Mouse (Mus musculus): ENCODE data around the gene Tmc4. TPM values are rescaled to one million over a fixed set of nuclear protein-coding genes. Genes with fewer than 3 reads are reported as not detected.

The Tmc4 gene
- polyA plus RNA-seq, 1 experiment = 0.80 TPM

DNA sequence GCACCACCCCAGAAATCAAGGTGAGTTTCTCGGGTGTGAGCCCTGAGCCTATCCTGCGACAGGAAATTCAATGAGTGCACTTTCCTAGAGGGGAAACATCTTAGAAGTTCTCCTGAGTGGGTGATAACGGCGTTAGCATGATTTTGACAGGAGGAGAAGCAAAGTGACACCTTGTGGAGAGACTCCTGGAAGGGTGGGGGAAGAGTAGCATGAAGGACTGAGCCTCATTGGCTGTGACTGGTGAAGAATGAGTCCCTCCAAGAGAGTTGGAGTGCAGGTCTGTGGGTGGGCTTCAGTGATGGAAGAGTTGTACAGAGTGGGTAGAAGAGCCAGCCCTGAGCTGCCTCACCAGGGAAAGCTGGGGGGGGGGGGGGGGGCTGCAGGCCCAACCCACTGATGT is 20.4 kb downstream of the Tmc4 start:
- TF ChIP-seq GATA1 (IDR thresholded peaks at IDR 0.05; ENCODE audit: low read length) = no peak

DNA sequence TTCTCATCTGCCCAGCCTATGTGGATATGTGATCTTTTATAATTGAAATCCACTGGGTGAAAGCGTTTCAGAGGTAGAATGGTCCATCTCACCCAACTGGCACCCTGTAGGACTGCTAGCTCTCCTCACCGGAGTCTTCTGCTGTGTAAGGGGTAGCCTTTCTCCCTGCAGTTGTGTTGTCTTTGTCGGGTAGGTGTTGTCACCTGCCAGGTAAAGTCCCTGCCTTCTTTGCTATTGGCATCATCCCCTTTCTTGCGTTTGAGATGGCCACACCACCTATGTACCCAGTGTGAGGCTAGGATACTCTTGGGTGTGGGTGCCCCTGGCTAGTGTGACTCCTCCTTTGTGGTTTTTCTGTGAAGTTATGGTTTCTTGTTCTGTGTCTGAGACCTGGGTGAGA is 30.7 kb downstream of the Tmc4 start:
- TF ChIP-seq GATA1 (IDR thresholded peaks at IDR 0.05; ENCODE audit: low read length) = no peak

DNA sequence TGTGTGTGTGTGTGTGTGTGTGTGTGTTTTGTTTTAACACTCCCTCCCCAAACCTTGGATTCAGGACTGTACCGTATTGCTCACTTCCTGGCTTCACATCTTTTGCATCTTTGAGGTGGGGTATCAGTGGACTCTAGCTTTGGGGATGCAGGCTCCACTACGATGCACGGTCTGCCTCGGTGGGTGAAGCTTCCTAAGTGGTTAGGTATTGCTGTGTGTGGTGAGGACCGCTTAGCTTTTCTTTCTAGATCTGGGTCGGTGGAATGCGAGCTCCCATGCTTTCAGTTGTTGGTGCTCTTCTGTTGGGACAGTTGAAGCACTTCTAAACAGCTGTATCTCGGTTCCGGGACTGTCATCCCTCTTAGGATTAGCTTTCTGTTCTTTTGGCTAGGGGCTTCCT is 31.2 kb downstream of the Tmc4 start:
- TF ChIP-seq GATA1 (IDR thresholded peaks at IDR 0.05; ENCODE audit: low read length) = no peak

DNA sequence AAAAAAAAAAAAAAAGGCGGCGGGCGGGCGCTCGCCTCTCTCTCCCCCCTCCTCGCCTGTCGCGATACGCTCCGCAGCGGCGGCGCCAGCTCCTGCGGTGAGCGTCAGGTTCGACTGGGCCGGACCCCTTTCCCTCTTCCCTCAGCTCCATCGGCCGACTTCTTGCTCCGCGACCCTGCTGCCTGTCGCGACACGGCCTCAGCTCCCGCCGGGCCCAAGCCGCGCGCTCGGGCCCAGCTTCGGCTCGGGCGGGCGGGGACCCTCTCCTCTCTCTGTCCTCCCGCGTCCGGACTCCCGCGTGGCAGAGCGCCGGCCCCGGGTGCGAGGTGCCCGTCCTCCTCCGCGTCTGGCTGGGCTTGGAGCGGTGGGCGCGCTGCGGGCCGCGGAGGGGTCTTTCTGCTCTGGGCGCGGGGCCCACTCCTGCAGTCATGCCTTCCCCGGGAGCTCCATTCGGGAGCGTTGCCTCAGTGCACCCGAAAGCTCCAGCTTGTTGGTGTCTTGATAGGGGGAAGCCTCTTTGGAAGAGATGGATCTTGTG is 31.8 kb downstream of the Tmc4 start:
- TF ChIP-seq GATA1 (IDR thresholded peaks at IDR 0.05; ENCODE audit: low read length) = no peak

DNA sequence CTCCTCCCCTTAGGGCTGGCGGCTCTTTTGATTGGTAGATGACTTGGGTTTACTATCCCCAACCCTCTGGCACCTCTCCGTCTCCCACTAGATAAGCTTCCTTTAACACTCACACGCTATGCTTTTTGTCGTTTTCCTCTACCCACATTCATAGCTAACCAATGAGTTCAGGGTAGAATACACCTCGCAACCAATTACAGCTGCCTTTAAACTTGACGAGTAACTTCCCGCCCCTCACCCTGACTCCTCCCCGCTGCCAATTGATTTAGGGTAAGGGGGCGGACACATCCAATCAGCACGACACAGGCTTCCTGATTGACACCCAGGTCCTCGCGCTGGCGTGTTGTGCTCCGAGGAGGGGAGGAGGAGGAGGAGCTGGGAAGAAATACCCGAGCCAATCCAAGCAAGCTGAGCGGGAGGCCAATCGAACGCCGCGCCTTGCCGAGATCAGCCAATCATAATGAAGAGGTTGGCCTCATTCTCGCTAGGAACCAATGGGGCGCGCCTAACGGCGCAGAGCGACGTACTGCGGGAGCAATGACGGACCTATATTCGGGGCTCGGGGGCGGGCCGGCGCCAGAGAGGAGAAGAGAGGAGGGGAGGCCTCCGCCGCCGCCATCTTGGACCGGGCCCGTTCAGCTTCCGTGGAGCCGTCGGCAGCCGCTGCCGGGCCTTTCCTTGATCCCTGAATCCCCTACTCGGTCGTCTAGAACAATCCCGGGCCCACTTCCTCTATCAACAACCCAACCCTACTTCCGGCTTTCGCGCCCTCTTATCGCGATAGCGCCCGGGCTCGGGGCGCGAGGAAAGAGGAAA is 32.5 kb downstream of the Tmc4 start, which contains the start of gene Cnot3:
Gene Cnot3 (plus strand): TSS at position 597 of the 816 bp plus-strand sequence.
- TF ChIP-seq GATA1 (IDR thresholded peaks at IDR 0.05; ENCODE audit: low read length) = no peak

DNA sequence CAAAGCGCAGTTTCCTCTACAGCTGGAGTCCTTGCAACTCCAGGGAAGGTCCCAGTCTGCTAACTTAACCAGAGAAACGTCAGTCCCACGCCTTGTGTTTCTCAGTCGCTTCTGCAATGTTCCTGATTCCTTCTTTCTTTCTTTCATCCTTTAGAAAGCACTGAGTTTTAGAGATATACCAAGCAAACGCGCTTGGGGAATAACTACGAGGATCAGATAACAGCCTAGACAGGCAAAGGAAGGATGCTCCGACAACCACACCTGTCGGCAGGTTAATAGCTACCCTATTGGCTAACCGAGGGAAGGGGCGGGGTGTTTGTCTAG is 33.0 kb downstream of the Tmc4 start:
- TF ChIP-seq GATA1 (IDR thresholded peaks at IDR 0.05; ENCODE audit: low read length) = no peak

DNA sequence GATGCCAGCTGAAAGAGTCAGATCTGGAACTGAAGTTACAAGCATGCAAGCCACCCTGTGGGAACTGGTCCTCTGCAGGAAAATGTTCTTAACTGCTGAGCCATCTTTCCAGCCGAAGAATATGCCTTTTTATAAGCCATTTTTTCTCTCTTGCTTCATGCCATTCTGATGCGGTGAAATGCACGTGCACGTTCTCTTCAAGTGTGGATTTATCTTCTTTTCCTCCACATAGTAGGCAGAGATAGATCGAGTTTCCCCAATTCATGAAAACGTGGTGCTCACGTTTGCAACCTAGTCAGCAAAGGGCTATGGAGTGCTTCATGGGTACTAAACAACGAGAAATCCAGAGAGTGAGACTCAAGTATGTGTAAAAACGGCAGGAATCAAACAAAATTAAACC is 33.5 kb downstream of the Tmc4 start:
- TF ChIP-seq GATA1 (IDR thresholded peaks at IDR 0.05; ENCODE audit: low read length) = no peak

DNA sequence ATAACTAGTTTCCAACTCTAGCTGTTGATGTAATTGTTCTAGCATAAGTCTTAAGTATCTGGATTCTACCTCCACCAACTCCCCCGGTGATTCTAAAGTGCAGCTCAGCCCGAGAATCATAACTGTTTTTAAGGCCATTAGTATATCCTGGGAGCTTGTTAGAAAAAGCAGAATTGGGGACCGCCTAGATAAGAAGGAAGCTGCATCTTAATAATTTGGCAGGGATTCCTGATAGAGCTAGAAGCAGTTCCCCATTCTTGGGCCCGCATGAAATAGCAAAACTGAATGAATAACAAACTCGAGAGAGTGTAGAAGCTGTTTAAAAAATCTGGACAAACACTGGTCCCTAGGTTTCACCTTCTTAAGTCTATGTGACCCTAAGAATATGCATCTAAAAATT is 33.9 kb downstream of the Tmc4 start:
- no peak for TF ChIP-seq GATA1 (IDR thresholded peaks at IDR 0.05; ENCODE audit: low read length)

DNA sequence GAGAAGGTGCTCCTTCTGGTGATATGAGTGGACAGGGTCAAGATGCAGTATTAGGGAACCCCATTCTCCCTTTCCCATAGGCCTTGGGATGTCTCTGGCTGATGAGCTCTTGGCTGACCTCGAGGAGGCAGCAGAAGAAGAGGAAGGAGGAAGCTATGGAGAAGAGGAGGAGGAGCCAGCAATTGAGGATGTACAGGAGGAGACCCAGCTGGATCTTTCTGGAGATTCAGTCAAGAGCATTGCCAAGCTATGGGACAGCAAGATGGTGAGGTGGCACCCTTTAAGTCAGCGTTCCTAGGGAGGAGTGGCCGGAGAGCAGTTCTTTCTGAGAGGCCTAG is 46.9 kb downstream of the Tmc4 start:
- TF ChIP-seq GATA1 (IDR thresholded peaks at IDR 0.05; ENCODE audit: low read length) = no peak

DNA sequence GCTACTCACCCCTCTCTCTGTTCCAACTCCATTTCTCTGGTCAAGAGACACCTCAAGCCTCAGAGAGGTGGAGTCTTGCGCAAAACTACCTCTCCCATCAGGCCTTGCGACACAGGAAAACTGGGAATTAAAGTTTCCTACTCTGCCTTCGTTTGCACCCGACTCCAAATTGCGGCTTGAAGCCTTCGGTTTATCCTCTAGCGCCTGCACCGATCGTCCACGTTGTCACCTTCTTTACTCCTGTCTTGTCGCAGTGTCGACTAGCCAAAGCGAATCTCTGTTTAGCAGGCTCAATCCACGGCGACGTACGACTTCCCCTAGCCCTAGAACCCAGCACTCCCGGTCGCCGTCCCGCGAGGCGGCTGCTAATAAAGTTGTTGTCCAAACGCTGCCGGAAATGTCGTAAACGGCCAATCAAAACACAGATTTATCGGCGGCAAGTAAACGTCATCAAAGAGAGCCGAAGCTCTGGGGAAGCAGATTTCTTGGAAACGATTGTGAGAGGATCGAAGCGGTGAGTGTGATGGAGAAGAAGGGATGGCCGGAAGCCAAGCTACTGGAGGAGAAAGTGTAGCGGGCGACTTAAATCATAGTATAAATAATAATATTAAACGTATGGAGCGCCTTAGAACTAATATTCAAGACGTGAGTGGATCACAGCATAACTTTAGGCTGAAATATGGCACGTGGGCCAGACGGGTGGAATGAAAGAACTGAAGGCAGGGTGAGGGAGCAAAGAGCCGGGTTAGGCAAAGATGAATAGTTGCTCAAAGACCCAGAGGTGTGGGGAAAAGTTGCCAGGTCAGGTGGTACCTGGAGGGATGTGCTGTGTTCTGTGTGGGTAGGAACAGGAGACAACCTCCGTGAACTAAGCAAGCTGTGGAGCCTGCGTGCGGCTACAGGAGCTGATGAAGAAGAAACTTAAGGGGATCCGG is 47.5 kb downstream of the Tmc4 start, which contains the start of the genes Tfpt and Prpf31:
Gene Tfpt (minus strand): TSS at position 387 of the 935 bp plus-strand sequence.
Gene Prpf31 (plus strand): TSS at position 443 of the 935 bp plus-strand sequence.
- TF ChIP-seq GATA1 (IDR thresholded peaks at IDR 0.05; ENCODE audit: low read length) = no peak

DNA sequence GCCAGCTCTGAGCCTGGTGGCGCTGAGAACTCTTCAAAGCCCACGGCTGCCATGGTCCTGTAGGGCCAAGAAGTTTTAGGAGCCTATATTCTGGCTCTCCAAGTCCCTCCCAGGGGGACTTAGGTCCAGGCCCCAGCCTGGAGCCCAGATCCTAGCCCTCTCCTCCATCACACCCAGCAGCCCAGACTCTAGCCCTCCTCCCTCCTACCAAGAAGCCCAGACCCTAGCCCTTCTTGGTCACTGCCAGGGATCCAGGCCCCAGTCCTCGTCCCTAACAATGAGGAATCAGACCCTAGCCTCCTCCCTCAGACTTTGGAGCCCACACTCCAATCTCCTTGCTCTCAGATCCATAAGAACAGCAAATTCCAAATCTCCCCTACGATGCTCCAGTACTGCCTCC is 48.3 kb downstream of the Tmc4 start:
- no peak for TF ChIP-seq GATA1 (IDR thresholded peaks at IDR 0.05; ENCODE audit: low read length)

DNA sequence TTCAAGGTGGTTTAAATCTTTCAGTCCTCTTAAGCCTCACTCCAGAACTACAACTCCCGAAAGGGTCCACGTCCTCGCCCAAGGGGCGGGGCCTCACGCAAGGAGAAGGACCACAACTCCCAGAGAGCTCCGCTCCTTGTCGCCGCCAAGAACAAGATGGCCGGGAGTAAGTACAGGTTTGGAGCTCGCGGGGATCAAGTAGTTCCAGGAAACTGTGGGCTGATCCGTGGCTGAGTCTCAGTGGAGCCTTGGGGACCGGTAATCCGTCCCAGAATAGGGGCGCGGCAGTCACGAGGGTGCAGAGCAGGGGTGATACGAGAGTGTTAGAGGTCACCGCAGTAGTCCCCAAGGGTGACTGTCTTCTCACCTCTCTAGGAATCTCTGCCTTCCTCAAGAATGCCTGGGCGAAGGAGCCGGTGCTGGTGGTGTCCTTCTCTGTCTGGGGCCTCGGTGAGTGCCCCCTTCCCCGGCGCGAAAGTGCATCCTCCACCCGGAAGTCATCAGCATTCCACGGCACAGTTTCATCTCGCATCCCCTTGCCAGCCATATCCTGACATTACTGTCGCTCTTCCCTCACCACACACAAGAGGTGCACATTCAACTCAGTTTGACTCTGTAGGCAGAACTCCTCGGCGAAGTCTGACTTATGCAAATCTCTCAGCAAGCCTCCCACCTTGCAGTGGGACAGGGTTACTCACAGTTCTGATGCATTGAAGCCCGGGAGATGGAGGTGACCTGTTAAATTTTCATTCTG is 59.9 kb downstream of the Tmc4 start, which contains the start of gene Ndufa3:
Gene Ndufa3 (plus strand): TSS at position 132 of the 754 bp plus-strand sequence.
- no peak for TF ChIP-seq GATA1 (IDR thresholded peaks at IDR 0.05; ENCODE audit: low read length)

DNA sequence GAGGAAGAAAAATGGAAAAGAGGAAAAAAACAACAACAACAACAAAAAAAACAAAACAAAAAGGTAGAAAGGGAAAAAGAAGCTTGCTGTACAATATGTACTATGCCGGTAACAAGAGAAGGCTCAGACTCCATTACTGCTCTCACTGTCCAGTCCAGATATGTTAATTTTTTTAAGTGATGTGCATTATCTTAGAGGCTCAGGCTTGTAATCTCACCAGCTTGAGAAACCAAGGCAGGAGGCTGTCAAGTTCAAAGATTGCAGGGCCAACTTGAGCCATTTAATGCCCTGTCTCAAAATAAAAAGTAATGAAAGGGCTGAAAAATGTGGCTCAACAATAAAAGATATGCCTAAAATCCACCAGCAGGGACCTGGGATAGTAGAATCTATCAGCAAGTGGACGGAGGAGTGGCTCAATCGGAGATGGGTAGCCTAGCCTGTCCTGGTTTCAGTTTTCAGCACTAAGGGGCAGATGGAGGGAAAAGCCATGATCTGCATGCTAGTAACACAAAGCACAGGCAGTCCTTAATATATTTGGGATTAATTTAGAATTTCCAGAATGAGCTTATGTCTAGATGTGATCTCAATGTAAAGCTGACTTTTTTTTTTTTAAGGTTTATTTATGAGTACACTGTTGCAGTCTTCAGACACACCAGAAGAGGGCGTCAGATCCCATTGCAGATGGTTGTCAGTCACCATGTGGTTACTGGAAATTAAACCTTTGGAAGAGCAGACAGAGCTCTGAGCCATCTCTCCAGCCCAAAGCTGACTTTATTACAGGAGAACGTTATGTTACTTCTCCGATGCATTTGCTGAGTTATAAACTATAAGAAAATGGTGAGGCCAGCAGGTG is 60.7 kb downstream of the Tmc4 start:
- no peak for TF ChIP-seq GATA1 (IDR thresholded peaks at IDR 0.05; ENCODE audit: low read length)

DNA sequence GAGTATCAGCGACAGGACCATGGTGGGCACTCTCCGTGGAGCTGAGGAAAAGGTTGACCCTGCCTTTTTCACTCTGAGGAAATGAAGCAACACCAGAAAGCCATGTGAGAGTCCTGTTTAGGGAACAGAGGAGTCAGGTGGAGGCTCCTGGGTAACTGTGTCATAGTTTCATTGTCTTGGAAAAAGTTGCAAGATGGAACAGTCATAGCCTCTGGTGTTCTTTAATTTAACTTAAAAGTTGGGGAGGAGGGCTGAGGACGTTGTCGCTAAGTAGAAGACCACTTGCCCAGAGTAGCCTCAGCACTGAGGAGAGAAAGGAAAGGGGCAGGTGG is 61.3 kb downstream of the Tmc4 start, which contains the start of gene Oscar:
Gene Oscar (minus strand): TSS at position 101 of the 332 bp plus-strand sequence.
- TF ChIP-seq GATA1 (IDR thresholded peaks at IDR 0.05; ENCODE audit: low read length) = no peak

Other genes with a start within 250 kb of the Tmc4 start
- 0.04 TPM in 1 of 2 replicates, not detected in the other for gene Tarm1, start 174.9 kb downstream of the Tmc4 start, polyA plus RNA-seq (2012)
- gene Oscar, start 61.4 kb downstream of the Tmc4 start, polyA plus RNA-seq (2012) = not detected in 2 replicates
- gene Ndufa3, start 60.2 kb downstream of the Tmc4 start, polyA plus RNA-seq (2012) = 24.6 and 27.8 TPM in 2 replicates
- 61.8 and 88.2 TPM in 2 replicates for gene Tfpt, start 47.6 kb downstream of the Tmc4 start, polyA plus RNA-seq (2012)
- 110 and 112 TPM in 2 replicates for gene Prpf31, start 47.6 kb downstream of the Tmc4 start, polyA plus RNA-seq (2012)
- gene Cnot3, start 32.3 kb downstream of the Tmc4 start, polyA plus RNA-seq (2012) = 785 and 904 TPM in 2 replicates
- 20.3 and 21.6 TPM in 2 replicates for gene Leng1, start 11.7 kb downstream of the Tmc4 start, polyA plus RNA-seq (2012)
- gene Tsen34, start 15.3 kb upstream of the Tmc4 start, polyA plus RNA-seq (2012) = 105 and 122 TPM in 2 replicates
- gene Mboat7, start 16.0 kb upstream of the Tmc4 start, polyA plus RNA-seq (2012) = 87.2 and 108 TPM in 2 replicates
- gene Rps9, start 26.4 kb upstream of the Tmc4 start, polyA plus RNA-seq (2012) = 450 and 1,340 TPM in 2 replicates
- 0.02 and 0.03 TPM in 2 replicates for gene Pirb, start 42.8 kb upstream of the Tmc4 start, polyA plus RNA-seq (2012)
- not detected in 2 replicates for gene Gm15448, start 148.1 kb upstream of the Tmc4 start, polyA plus RNA-seq (2012)
- gene Pira2, start 167.5 kb upstream of the Tmc4 start, polyA plus RNA-seq (2012) = not detected in 2 replicates
- gene Gm14548, start 220.6 kb upstream of the Tmc4 start, polyA plus RNA-seq (2012) = not detected in 2 replicates
- not detected in 2 replicates for gene Lilra6, start 237.9 kb upstream of the Tmc4 start, polyA plus RNA-seq (2012)

All from G1E-ER4 (cell line).